Mouse (Mus musculus): ENCODE data around the gene Plekha5.
A peak's percentile ranks its signal among the peaks of the same experiment; 100 is the strongest.

Gene Plekha5

GRCm38 (mm10) chr6:140423846-140424200, at the start of gene Plekha5:
Gene Plekha5, plus strand, starts transcription at chr6:140424054.
- DNase-seq: no peak

- no peak for DNase-seq
Measured at GRCm38 (mm10) chr6:140375671-140376070, 48.2 kb upstream of the Plekha5 start.

GRCm38 (mm10) chr6:140380588-140380987, 43.3 kb upstream of the Plekha5 start:
- DNase-seq: no peak

GRCm38 (mm10) chr6:140381162-140381561, 42.7 kb upstream of the Plekha5 start:
- DNase-seq: no peak

- DNase-seq: no peak
Measured at GRCm38 (mm10) chr6:140383580-140384400, 40.1 kb upstream of the Plekha5 start.

- no peak for DNase-seq
Measured at GRCm38 (mm10) chr6:140396687-140397086, 27.2 kb upstream of the Plekha5 start.

- DNase-seq: no peak
Measured at GRCm38 (mm10) chr6:140402766-140403310, 21.0 kb upstream of the Plekha5 start.

- no peak for DNase-seq
Measured at GRCm38 (mm10) chr6:140411996-140412395, 11.9 kb upstream of the Plekha5 start.

- DNase-seq: peak; percentile 67
Measured at GRCm38 (mm10) chr6:140423041-140423845, 611 bp upstream of the Plekha5 start.

GRCm38 (mm10) chr6:140424201-140424990, 542 bp downstream of the Plekha5 start:
- peak; percentile 59 for DNase-seq

- DNase-seq: peak; percentile 23
Measured at GRCm38 (mm10) chr6:140424991-140425361, 1.1 kb downstream of the Plekha5 start.

GRCm38 (mm10) chr6:140429236-140429635, 5.4 kb downstream of the Plekha5 start:
- no peak for DNase-seq

GRCm38 (mm10) chr6:140432363-140432762, 8.5 kb downstream of the Plekha5 start:
- no peak for DNase-seq

- DNase-seq: peak; percentile 45
Measured at GRCm38 (mm10) chr6:140443374-140443773, 19.5 kb downstream of the Plekha5 start.

GRCm38 (mm10) chr6:140444147-140444546, 20.3 kb downstream of the Plekha5 start:
- DNase-seq: no peak

- DNase-seq: no peak
Measured at GRCm38 (mm10) chr6:140444855-140445465, 21.1 kb downstream of the Plekha5 start.

- DNase-seq: no peak
Measured at GRCm38 (mm10) chr6:140448010-140448739, 24.3 kb downstream of the Plekha5 start.

- DNase-seq: no peak
Measured at GRCm38 (mm10) chr6:140450693-140451092, 26.8 kb downstream of the Plekha5 start.

GRCm38 (mm10) chr6:140452736-140453135, 28.9 kb downstream of the Plekha5 start:
- DNase-seq: no peak

- DNase-seq: no peak
Measured at GRCm38 (mm10) chr6:140453454-140453853, 29.6 kb downstream of the Plekha5 start.

GRCm38 (mm10) chr6:140454388-140454787, 30.5 kb downstream of the Plekha5 start:
- no peak for DNase-seq

GRCm38 (mm10) chr6:140455851-140456250, 32.0 kb downstream of the Plekha5 start:
- DNase-seq: no peak

All from cerebellum, adult 8-10 months (tissue).